In the genomic region with DNA sequence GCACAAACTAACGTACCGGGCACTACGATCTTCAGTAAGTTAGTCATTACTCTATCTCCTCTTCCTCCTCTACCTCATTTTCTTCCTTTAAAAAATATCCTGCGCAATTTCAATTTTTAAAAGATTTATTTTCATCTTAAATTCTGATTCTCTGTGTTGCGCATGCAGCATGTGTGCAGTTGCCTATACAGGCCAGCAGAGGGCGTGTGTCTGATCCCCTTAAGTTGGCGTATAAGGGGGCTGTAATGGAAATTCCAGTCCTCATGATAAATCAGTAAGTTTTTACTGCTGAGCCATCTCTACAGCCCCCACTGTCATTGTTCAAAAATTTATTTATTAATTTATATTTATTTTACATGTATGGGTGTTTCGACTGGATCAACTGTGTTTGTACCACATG, we compare ENCODE assay signal across 12 mouse cellular contexts. TPM values are rescaled to one million over a fixed set of nuclear protein-coding genes. Genes with fewer than 3 reads are reported as not detected.
DNase-seq lines count a peak whose midpoint lies in the region; TF ChIP-seq lines count a peak whose summit lies in the region.
"Had no signal": no experiment of that assay in that cellular context is flagged by ENCODE, and none has a peak within 500 bp of the region (broad histone marks: within the 10 kb centered on the region; RNA-seq: fewer than 3 reads in every experiment).

No protein-coding gene starts in this region.

- TF ChIP-seq CTCF in layer of hippocampus, adult 2 months (conservative IDR thresholded peaks at IDR 0.05) = peak; percentile 74

- no peak overlapping the region for H3K4me3 ChIP-seq in layer of hippocampus, adult 2 months

- no peak for DNase-seq in layer of hippocampus, adult 2 months (ENCODE audit: low spot score in 2 of 2)
- no peak for DNase-seq in layer of hippocampus, postnatal 14 days (ENCODE audit: low spot score in 2 of 2)
- peak; percentile 16 for DNase-seq in thymus, postnatal 14 days
- DNase-seq in thymus, postnatal 36 days = no peak
- DNase-seq in ZHBTc4 (ENCODE audit: low read depth, low spot score) = peak; percentile 71
- no peak for DNase-seq in urinary bladder, adult 18-20 months (ENCODE audit: low spot score in 2 of 2)
- DNase-seq in ovary, postnatal 14 days (ENCODE audit: low spot score) = no peak
- DNase-seq: cerebellum, postnatal 10 days; heart, adult 18-20 months had no signal

- no peak overlapping the region for H3K27ac ChIP-seq in layer of hippocampus, adult 2 months

RNA-seq across cellular contexts. Expression of a gene that starts 25.4 kb away (rescaled TPM):
- total RNA-seq in layer of hippocampus, adult 2 months (2021) = not detected
- not detected for total RNA-seq in layer of hippocampus, postnatal 14 days (2021)
- total RNA-seq: adrenal gland, postnatal 4 days; heart, adult 18-20 months; hematopoietic stem cell, adult 5-6 weeks; left cerebral cortex, adult 8-10 months had no signal

RNA-seq across cellular contexts. Expression of a gene that starts 46.8 kb away (rescaled TPM):
- total RNA-seq in layer of hippocampus, adult 2 months (2021) = not detected
- total RNA-seq in layer of hippocampus, postnatal 14 days (2021) = not detected
- total RNA-seq: adrenal gland, postnatal 4 days; heart, adult 18-20 months; hematopoietic stem cell, adult 5-6 weeks; left cerebral cortex, adult 8-10 months had no signal

RNA-seq across cellular contexts. Expression of a gene that starts 50.0 kb away (rescaled TPM):
- 10 to 100 TPM; 50.3 to 50.9 TPM for total RNA-seq in layer of hippocampus, adult 2 months (2021)
- total RNA-seq in layer of hippocampus, postnatal 14 days (2021) = 10 to 100 TPM; 54.8 to 56.2 TPM

Comparison
In these comparisons a context has a peak if more than half of its experiments do, and no peak if none do; other contexts are left out.
1. DNase-seq: peak in thymus, postnatal 14 days (single experiment) and ZHBTc4 (single experiment); none in layer of hippocampus, adult 2 months (0 of 2), layer of hippocampus, postnatal 14 days (0 of 2), thymus, postnatal 36 days (0 of 2), urinary bladder, adult 18-20 months (0 of 2) and ovary, postnatal 14 days (single experiment).